Mouse (Mus musculus) midbrain, embryonic 15.5 days (tissue): ENCODE results near the gene Lrmp. TPM values are rescaled to one million over a fixed set of nuclear protein-coding genes. Genes with fewer than 3 reads are reported as not detected.
A peak's percentile ranks its signal among the peaks of the same experiment; 100 is the strongest.
"Not testable (repeated sequence)": the region's sequence is repeated elsewhere in the genome, so short reads cannot be mapped to it uniquely, and the experiment has no call there.

Experiments
- ATAC-seq: fragments of 200-750 bp; cut with Nextera tagmentation; replicated peaks from 2 replicates; pipeline ENCODE4 v1.8.0; 2017; ENCODE audit warnings: moderate TSS enrichment
- H3K27ac ChIP-seq: fragments of 300-500 bp; sonication (generic); 2 replicates; pipeline ENCODE4 v1.5.1; 2015; ENCODE audit warnings: mild to moderate bottlenecking, inconsistent platforms
- H3K27me3 ChIP-seq: fragments of 300-500 bp; sonication (generic); replicated peaks from 2 replicates; pipeline ENCODE4 v1.6.1; 2015; ENCODE audit warnings: inconsistent platforms
- H3K36me3 ChIP-seq: fragments of 300-500 bp; sonication (generic); replicated peaks from 2 replicates; pipeline ENCODE4 v1.6.1; 2015; ENCODE audit warnings: inconsistent platforms
- H3K4me1 ChIP-seq: fragments of 300-500 bp; sonication (generic); 2 replicates; pipeline ENCODE4 v1.6.1; 2015; ENCODE audit warnings: inconsistent platforms
- H3K4me2 ChIP-seq: fragments of 300-500 bp; sonication (generic); 2 replicates; pipeline ENCODE4 v1.6.1; 2015; ENCODE audit warnings: inconsistent platforms, mild to moderate bottlenecking, moderate library complexity
- H3K4me3 ChIP-seq: fragments of 300-500 bp; sonication (generic); 2 replicates; pipeline ENCODE4 v1.5.1; 2015; ENCODE audit warnings: mild to moderate bottlenecking, inconsistent platforms
- H3K9ac ChIP-seq: fragments of 300-500 bp; sonication (generic); 2 replicates; pipeline ENCODE4 v1.6.1; 2015; ENCODE audit warnings: mild to moderate bottlenecking, inconsistent platforms
- H3K9me3 ChIP-seq: fragments of 300-500 bp; sonication (generic); 2 replicates; pipeline ENCODE4 v1.6.1; 2016; ENCODE audit warnings: inconsistent platforms
- WGBS: fragments of 180-500 bp; shearing (Covaris S2); methylation state at CpG from one replicate; pipeline ENCODE4 v1.1.7; 2015; ENCODE audit warnings: mixed read lengths; 5-methylcytosine and 5-hydroxymethylcytosine counted together
- polyA plus RNA-seq: library from polyadenylated mRNA; unstranded; fragments of >200 nt; fragmentation: Nextera tagmentation; extraction: Ambion mirVana; gene quantifications from 2 replicates; pipeline ENCODE4 v1.2.1, GENCODE M21; 2015

Lrmp gene
- polyA plus RNA-seq, 1 experiment from 2014 or later: 0.62 TPM

- Histone ChIP-seq H3K9ac (no peak overlapping the region), H3K9me3 (no peaks in the 10 kb centered on the region), H3K27ac (no peak overlapping the region), H3K36me3 (no peaks in the 10 kb centered on the region), H3K27me3 (no peaks in the 10 kb centered on the region), H3K4me3 (no peak overlapping the region), H3K4me2 (no peak overlapping the region), H3K4me1 (no peaks in the 10 kb centered on the region)
- ATAC-seq: 0 out of 2 replicates have a peak, but pooled peaks have one; percentile 30
- 51% methylated on average over 7 of the region's 7 CpGs for WGBS
Observed at GRCm38 (mm10) chr6:145125591-145126113, 10.2 kb downstream of the Lrmp start.

- Histone ChIP-seq H3K9ac (no peak overlapping the region), H3K27me3 (no peaks in the 10 kb centered on the region), H3K4me2 (no peak overlapping the region), H3K4me1 (no peaks in the 10 kb centered on the region), H3K4me3 (no peak overlapping the region), H3K27ac (no peak overlapping the region), H3K36me3 (no peaks in the 10 kb centered on the region), H3K9me3 (no peaks in the 10 kb centered on the region)
- 97% methylated on average over 3 of the region's 3 CpGs for WGBS
- ATAC-seq: no peak
Observed at GRCm38 (mm10) chr6:145127652-145128051, 12.2 kb downstream of the Lrmp start.

- Histone ChIP-seq H3K4me2 (no peak overlapping the region), H3K9ac (no peak overlapping the region), H3K27ac (no peak overlapping the region), H3K36me3 (no peaks in the 10 kb centered on the region), H3K27me3 (no peaks in the 10 kb centered on the region), H3K4me1 (no peaks in the 10 kb centered on the region), H3K4me3 (no peak overlapping the region), H3K9me3 (no peaks in the 10 kb centered on the region)
- 89% methylated on average over 4 of the region's 4 CpGs for WGBS
- ATAC-seq: no peak
Observed at GRCm38 (mm10) chr6:145129563-145129962, 14.1 kb downstream of the Lrmp start.

- Histone ChIP-seq H3K4me3 (no peak overlapping the region), H3K36me3 (no peaks in the 10 kb centered on the region), H3K4me1 (no peaks in the 10 kb centered on the region), H3K27me3 (no peaks in the 10 kb centered on the region), H3K9ac (no peak overlapping the region), H3K27ac (no peak overlapping the region), H3K9me3 (no peaks in the 10 kb centered on the region), H3K4me2 (no peak overlapping the region)
- no peak for ATAC-seq
- WGBS: 89% methylated on average over 5 of the region's 5 CpGs
Observed at GRCm38 (mm10) chr6:145131991-145132390, 16.5 kb downstream of the Lrmp start.

- H3K27ac ChIP-seq, H3K36me3 ChIP-seq, H3K4me1 ChIP-seq, H3K9me3 ChIP-seq, H3K9ac ChIP-seq, H3K4me3 ChIP-seq, H3K4me2 ChIP-seq, H3K27me3 ChIP-seq, ATAC-seq: not testable (repeated sequence)
- WGBS: 81% methylated on average over 5 of the region's 5 CpGs
Observed at GRCm38 (mm10) chr6:145132969-145133368, 17.5 kb downstream of the Lrmp start.

DNA sequence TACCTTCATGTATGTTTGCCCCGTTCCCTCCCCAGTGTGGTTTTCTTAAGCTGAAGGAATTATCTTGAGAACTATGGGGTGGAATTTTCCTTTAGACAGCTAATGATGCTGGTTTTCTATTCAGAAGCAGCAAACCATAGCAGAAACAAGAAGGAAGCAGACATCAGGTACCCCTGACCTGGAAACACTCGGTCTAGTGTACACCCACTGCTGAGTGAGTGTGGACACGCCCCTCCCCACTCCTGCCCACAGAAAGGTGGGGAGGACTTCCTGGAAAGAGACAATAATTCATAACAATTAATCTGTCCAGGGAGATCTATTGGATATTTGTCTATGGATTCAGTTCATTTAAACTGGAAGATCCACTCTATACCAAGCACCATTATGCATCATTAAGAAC, 19.8 kb downstream of the Lrmp start:
- Histone ChIP-seq H3K27ac (no peak overlapping the region), H3K36me3 (no peaks in the 10 kb centered on the region), H3K27me3 (no peaks in the 10 kb centered on the region), H3K9me3 (no peaks in the 10 kb centered on the region), H3K9ac (no peak overlapping the region), H3K4me2 (no peak overlapping the region), H3K4me3 (no peak overlapping the region), H3K4me1 (no peaks in the 10 kb centered on the region)
- no peak for ATAC-seq
- 78% methylated on average over 3 of the region's 3 CpGs for WGBS

GRCm38 (mm10) chr6:145135804-145136203, 20.4 kb downstream of the Lrmp start:
- no peaks in the 10 kb centered on the region for H3K4me1 ChIP-seq
- WGBS: 82% methylated on average over 9 of the region's 9 CpGs
- no peaks in the 10 kb centered on the region for H3K9me3 ChIP-seq
- ATAC-seq: no peak
- H3K4me3 ChIP-seq: no peak overlapping the region
- H3K27ac ChIP-seq: no peak overlapping the region
- no peaks in the 10 kb centered on the region for H3K27me3 ChIP-seq
- no peaks in the 10 kb centered on the region for H3K36me3 ChIP-seq
- H3K4me2 ChIP-seq: no peak overlapping the region
- H3K9ac ChIP-seq: no peak overlapping the region

GRCm38 (mm10) chr6:145136831-145137230, 21.4 kb downstream of the Lrmp start:
- Histone ChIP-seq H3K27me3 (no peaks in the 10 kb centered on the region), H3K4me1 (no peaks in the 10 kb centered on the region)

GRCm38 (mm10) chr6:145139236-145139635, 23.8 kb downstream of the Lrmp start:
- ATAC-seq: no peak

More at GRCm38 (mm10) chr6:145136831-145137230, 21.4 kb downstream of the Lrmp start:
- H3K4me3 ChIP-seq: no peak overlapping the region
- H3K4me2 ChIP-seq: no peak overlapping the region
- H3K9me3 ChIP-seq: no peaks in the 10 kb centered on the region
- H3K9ac ChIP-seq: no peak overlapping the region
- WGBS: 92% methylated on average over 5 of the region's 5 CpGs
- ATAC-seq: no peak
- H3K36me3 ChIP-seq: no peaks in the 10 kb centered on the region
- H3K27ac ChIP-seq: no peak overlapping the region

DNA sequence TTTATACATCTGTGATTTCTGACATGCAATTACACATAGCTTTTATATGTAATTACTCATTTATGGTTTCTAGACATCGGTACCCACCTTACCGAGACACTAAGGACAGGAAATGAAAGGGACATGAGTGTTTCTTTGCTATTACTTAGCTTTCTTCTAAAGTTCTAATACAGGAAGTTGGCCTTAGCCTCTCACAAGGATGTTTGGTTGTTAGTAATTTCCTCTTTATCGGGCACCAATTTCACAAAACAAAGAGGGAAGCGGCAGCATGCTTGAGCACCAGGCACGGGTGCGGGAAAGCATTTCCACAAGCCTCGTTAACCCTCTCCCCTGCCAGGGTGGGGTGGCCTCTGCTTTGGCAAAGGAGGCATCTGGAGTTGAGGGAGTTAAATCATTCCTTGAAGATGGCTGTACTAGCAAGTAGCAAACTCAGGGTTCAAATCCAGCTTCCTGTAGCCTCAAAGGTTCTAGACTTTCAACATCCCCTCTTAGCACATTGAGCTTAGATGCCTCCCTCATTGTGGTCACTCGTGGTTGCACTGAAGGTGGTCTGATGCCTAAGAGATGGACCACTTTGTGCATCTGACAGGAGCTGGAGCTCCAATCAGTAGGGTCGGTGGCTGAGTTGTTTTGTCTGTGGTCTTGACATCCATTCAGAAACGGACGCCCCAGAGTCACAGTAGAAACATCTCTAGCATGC, 24.5 kb downstream of the Lrmp start:
- Histone ChIP-seq H3K9ac (no peak overlapping the region), H3K9me3 (no peaks in the 10 kb centered on the region), H3K4me1 (no peaks in the 10 kb centered on the region), H3K4me2 (no peak overlapping the region), H3K36me3 (no peaks in the 10 kb centered on the region), H3K27ac (no peak overlapping the region), H3K27me3 (no peaks in the 10 kb centered on the region), H3K4me3 (no peak overlapping the region)
- 76% methylated on average over 11 of the region's 11 CpGs for WGBS
- no peak for ATAC-seq

More at GRCm38 (mm10) chr6:145139236-145139635, 23.8 kb downstream of the Lrmp start:
- H3K9me3 ChIP-seq: no peaks in the 10 kb centered on the region
- H3K4me1 ChIP-seq: no peaks in the 10 kb centered on the region
- no peak overlapping the region for H3K4me3 ChIP-seq
- no peak overlapping the region for H3K27ac ChIP-seq
- H3K27me3 ChIP-seq: no peaks in the 10 kb centered on the region
- H3K4me2 ChIP-seq: no peak overlapping the region
- H3K9ac ChIP-seq: no peak overlapping the region
- WGBS: 77% methylated on average over 13 of the region's 13 CpGs
- no peaks in the 10 kb centered on the region for H3K36me3 ChIP-seq

DNA sequence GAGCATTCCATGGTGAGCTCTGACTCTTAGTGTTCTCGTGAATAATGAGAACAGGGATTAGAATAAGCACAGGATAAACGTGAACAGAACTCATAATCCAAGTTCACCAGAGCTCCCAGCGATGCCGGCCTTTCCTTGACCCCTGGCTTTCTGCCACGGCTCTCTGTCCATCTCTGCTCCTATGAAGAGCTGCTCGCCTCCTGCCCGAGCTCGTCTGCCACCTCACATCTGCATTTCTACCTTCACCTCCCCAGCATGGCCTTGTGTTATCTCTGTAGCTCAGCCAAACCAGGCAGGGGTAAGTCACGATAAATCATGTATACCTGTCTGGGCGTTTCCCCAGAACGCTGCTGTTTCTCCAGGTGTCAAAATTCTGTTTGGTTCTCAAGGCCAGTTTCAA, 25.3 kb downstream of the Lrmp start:
- no peak overlapping the region for H3K4me2 ChIP-seq
- H3K27ac ChIP-seq: no peak overlapping the region
- no peaks in the 10 kb centered on the region for H3K4me1 ChIP-seq
- no peak overlapping the region for H3K4me3 ChIP-seq
- no peaks in the 10 kb centered on the region for H3K36me3 ChIP-seq
- H3K9ac ChIP-seq: no peak overlapping the region
- 53% methylated on average over 11 of the region's 11 CpGs for WGBS
- no peaks in the 10 kb centered on the region for H3K9me3 ChIP-seq
- ATAC-seq: no peak
- no peaks in the 10 kb centered on the region for H3K27me3 ChIP-seq

DNA sequence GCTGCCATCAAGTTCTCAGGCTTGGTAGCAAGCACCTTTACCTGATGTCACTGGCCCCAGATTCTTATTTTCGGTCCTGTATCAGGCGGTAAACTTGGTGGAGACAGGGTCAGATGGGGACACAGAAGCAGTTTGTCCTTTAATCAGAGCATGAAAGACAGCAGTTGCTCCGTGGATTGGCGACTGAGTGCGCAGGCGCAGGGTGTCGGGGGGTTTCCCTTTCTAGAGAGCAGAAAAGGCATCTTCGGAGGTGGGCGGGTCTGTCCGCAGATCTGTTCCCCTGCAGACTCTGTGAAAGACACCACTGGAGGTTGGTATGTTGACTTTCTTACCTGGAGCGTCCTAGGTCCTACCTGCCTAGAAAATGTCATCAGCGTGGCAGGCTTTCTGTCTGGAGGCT, 26.4 kb downstream of the Lrmp start:
- Histone ChIP-seq H3K9me3 (no peaks in the 10 kb centered on the region), H3K36me3 (no peaks in the 10 kb centered on the region), H3K4me3 (no peak overlapping the region), H3K4me1 (no peaks in the 10 kb centered on the region), H3K4me2 (no peak overlapping the region), H3K27ac (no peak overlapping the region), H3K27me3 (no peaks in the 10 kb centered on the region), H3K9ac (no peak overlapping the region)
- no peak for ATAC-seq
- WGBS: 94% methylated on average over 12 of the region's 12 CpGs

- H3K4me1 ChIP-seq: no peaks in the 10 kb centered on the region; the same call in 1 of the 2 replicates
- H3K27me3 ChIP-seq: no peaks in the 10 kb centered on the region
- H3K4me3 ChIP-seq: no peak overlapping the region
- no peak overlapping the region for H3K9ac ChIP-seq
- no peak for ATAC-seq
- H3K9me3 ChIP-seq: no peaks in the 10 kb centered on the region
- no peak overlapping the region for H3K4me2 ChIP-seq
- no peaks in the 10 kb centered on the region for H3K36me3 ChIP-seq
- no peak overlapping the region for H3K27ac ChIP-seq
- WGBS: 71% methylated on average over 7 of the region's 7 CpGs
Observed at GRCm38 (mm10) chr6:145145173-145145572, 29.7 kb downstream of the Lrmp start.
